Mouse (Mus musculus) G1E (cell line): Measurements from ENCODE around the gene A2ml1.

Experiments
- CTCF ChIP-seq: IDR thresholded peaks from 2 replicates; pipeline ENCODE4 v1.5.1; 2012; ENCODE audit warnings: low read depth, low read length, inconsistent platforms, mixed read lengths
- GATA1 ChIP-seq: IDR thresholded peaks from 2 replicates; pipeline ENCODE4 v1.6.1; 2012; ENCODE audit warnings: borderline replicate concordance, low read length, inconsistent platforms, mixed read lengths

GRCm38 (mm10) chr6:128495346-128495745 lies 86.1 kb downstream of the A2ml1 start:
- TF ChIP-seq CTCF (no peak), GATA1 (no peak)
